Mouse (Mus musculus): ENCODE measurements at regions not wholly inside any gene's neighbourhood (a gene's known extent, or its start where the extent isn't known, plus 50 kb on each side); places are given as distances from the start of the nearest gene placed in this dataset.

GRCm38 (mm10) chr10:44747419-44747818 is 219.1 kb upstream of the Prdm1 start:
- WGBS = 80% methylated on average over 3 of the region's 3 CpGs
- H3K27me3 ChIP-seq (ENCODE audit: insufficient read depth, low read length) = no peaks in the 10 kb centered on the region
- no peaks in the 10 kb centered on the region for H3K9me3 ChIP-seq (ENCODE audit: low read length)

GRCm38 (mm10) chr10:44744221-44744620 is 215.9 kb upstream of the Prdm1 start:
- no peaks in the 10 kb centered on the region for H3K36me3 ChIP-seq (ENCODE audit: insufficient read depth, low read length)
- ATAC-seq (no peak), DNase-seq (ENCODE audit: low spot score) (no peak)
- WGBS = 41% methylated on average over 2 of the region's 2 CpGs
- H3K9me3 ChIP-seq (ENCODE audit: low read length) = no peaks in the 10 kb centered on the region
- H3K4me2 ChIP-seq (ENCODE audit: low read depth, low read length) = no peak overlapping the region
- H3K4me1 ChIP-seq (ENCODE audit: insufficient read depth, low read length) = no peaks in the 10 kb centered on the region
- H3K27ac ChIP-seq = no peak overlapping the region
- no peak overlapping the region for H3K9ac ChIP-seq (replicated peaks; ENCODE audit: low read length)
- H3K4me3 ChIP-seq (ENCODE audit: low read length) = no peak overlapping the region
- no peaks in the 10 kb centered on the region for H3K27me3 ChIP-seq (ENCODE audit: insufficient read depth, low read length)
- TF ChIP-seq CTCF (IDR thresholded peaks at IDR 0.05; ENCODE audit: low read depth) = no peak

More at GRCm38 (mm10) chr10:44747419-44747818, 219.1 kb upstream of the Prdm1 start:
- no peaks in the 10 kb centered on the region for H3K36me3 ChIP-seq (ENCODE audit: insufficient read depth, low read length)
- no peak overlapping the region for H3K4me2 ChIP-seq (ENCODE audit: low read depth, low read length)
- no peak overlapping the region for H3K4me3 ChIP-seq (ENCODE audit: low read length)
- DNase-seq (ENCODE audit: low spot score) (no peak), ATAC-seq (no peak)
- no peak overlapping the region for H3K9ac ChIP-seq (replicated peaks; ENCODE audit: low read length)
- H3K4me1 ChIP-seq (ENCODE audit: insufficient read depth, low read length) = no peaks in the 10 kb centered on the region
- H3K27ac ChIP-seq = no peak overlapping the region
- no peak for TF ChIP-seq CTCF (IDR thresholded peaks at IDR 0.05; ENCODE audit: low read depth)

GRCm38 (mm10) chr10:44733641-44734040 is 205.3 kb upstream of the Prdm1 start:
- Histone ChIP-seq H3K4me2 (ENCODE audit: low read depth, low read length) (no peak overlapping the region), H3K4me1 (ENCODE audit: insufficient read depth, low read length) (no peaks in the 10 kb centered on the region), H3K9me3 (ENCODE audit: low read length) (no peaks in the 10 kb centered on the region), H3K9ac (replicated peaks; ENCODE audit: low read length) (no peak overlapping the region), H3K27me3 (ENCODE audit: insufficient read depth, low read length) (no peaks in the 10 kb centered on the region), H3K4me3 (ENCODE audit: low read length) (no peak overlapping the region), H3K36me3 (ENCODE audit: insufficient read depth, low read length) (no peaks in the 10 kb centered on the region), H3K27ac (no peak overlapping the region)
- no peak for DNase-seq (ENCODE audit: low spot score)
- TF ChIP-seq CTCF (IDR thresholded peaks at IDR 0.05; ENCODE audit: low read depth) = no peak
- no peak for ATAC-seq
- 91% methylated on average over 5 of the region's 5 CpGs for WGBS

- H3K4me2 ChIP-seq (ENCODE audit: low read depth, low read length) = no peak overlapping the region
- ATAC-seq = no peak
- no peaks in the 10 kb centered on the region for H3K36me3 ChIP-seq (ENCODE audit: insufficient read depth, low read length)
- H3K27ac ChIP-seq = no peak overlapping the region
- no peak overlapping the region for H3K4me3 ChIP-seq (ENCODE audit: low read length)
- H3K27me3 ChIP-seq (ENCODE audit: insufficient read depth, low read length) = no peaks in the 10 kb centered on the region
- no peak overlapping the region for H3K9ac ChIP-seq (replicated peaks; ENCODE audit: low read length)
- no peaks in the 10 kb centered on the region for H3K4me1 ChIP-seq (ENCODE audit: insufficient read depth, low read length)
- WGBS = 88% methylated on average over 8 of the region's 8 CpGs
- no peak for DNase-seq (ENCODE audit: low spot score)
- no peaks in the 10 kb centered on the region for H3K9me3 ChIP-seq (ENCODE audit: low read length)
- TF ChIP-seq CTCF (IDR thresholded peaks at IDR 0.05; ENCODE audit: low read depth) = no peak
These were observed 202.4 kb upstream of the Prdm1 start for GRCm38 (mm10) chr10:44730721-44731120.

- ATAC-seq (no peak), DNase-seq (ENCODE audit: low spot score) (no peak)
- Histone ChIP-seq H3K4me2 (ENCODE audit: low read depth, low read length) (no peak overlapping the region), H3K27ac (no peak overlapping the region), H3K9me3 (ENCODE audit: low read length) (no peaks in the 10 kb centered on the region), H3K4me3 (ENCODE audit: low read length) (no peak overlapping the region), H3K27me3 (ENCODE audit: insufficient read depth, low read length) (no peaks in the 10 kb centered on the region), H3K4me1 (ENCODE audit: insufficient read depth, low read length) (no peaks in the 10 kb centered on the region), H3K36me3 (ENCODE audit: insufficient read depth, low read length) (no peaks in the 10 kb centered on the region), H3K9ac (replicated peaks; ENCODE audit: low read length) (no peak overlapping the region)
- WGBS = 79% methylated on average over 4 of the region's 4 CpGs
- no peak for TF ChIP-seq CTCF (IDR thresholded peaks at IDR 0.05; ENCODE audit: low read depth)
These were observed 200.7 kb upstream of the Prdm1 start for GRCm38 (mm10) chr10:44728963-44729362.

GRCm38 (mm10) chr10:44724575-44724974 is 196.3 kb upstream of the Prdm1 start:
- Histone ChIP-seq H3K27ac (no peak overlapping the region), H3K9ac (replicated peaks; ENCODE audit: low read length) (no peak overlapping the region), H3K27me3 (ENCODE audit: insufficient read depth, low read length) (no peaks in the 10 kb centered on the region), H3K9me3 (ENCODE audit: low read length) (no peaks in the 10 kb centered on the region), H3K4me1 (ENCODE audit: insufficient read depth, low read length) (no peaks in the 10 kb centered on the region), H3K36me3 (ENCODE audit: insufficient read depth, low read length) (no peaks in the 10 kb centered on the region), H3K4me2 (ENCODE audit: low read depth, low read length) (no peak overlapping the region), H3K4me3 (ENCODE audit: low read length) (no peak overlapping the region)
- WGBS = 66% methylated on average over 3 of the region's 3 CpGs
- ATAC-seq (no peak), DNase-seq (ENCODE audit: low spot score) (no peak)
- TF ChIP-seq CTCF (IDR thresholded peaks at IDR 0.05; ENCODE audit: low read depth) = no peak

GRCm38 (mm10) chr10:44723845-44724244 is 195.5 kb upstream of the Prdm1 start:
- Histone ChIP-seq H3K4me3 (ENCODE audit: low read length) (no peak overlapping the region), H3K9me3 (ENCODE audit: low read length) (no peaks in the 10 kb centered on the region), H3K27me3 (ENCODE audit: insufficient read depth, low read length) (no peaks in the 10 kb centered on the region), H3K4me2 (ENCODE audit: low read depth, low read length) (no peak overlapping the region), H3K9ac (replicated peaks; ENCODE audit: low read length) (no peak overlapping the region), H3K36me3 (ENCODE audit: insufficient read depth, low read length) (no peaks in the 10 kb centered on the region), H3K4me1 (ENCODE audit: insufficient read depth, low read length) (no peaks in the 10 kb centered on the region), H3K27ac (no peak overlapping the region)
- no peak for ATAC-seq
- TF ChIP-seq CTCF (IDR thresholded peaks at IDR 0.05; ENCODE audit: low read depth) = no peak
- no peak for DNase-seq (ENCODE audit: low spot score)
- 45% methylated on average over 1 of the region's 1 CpGs for WGBS

All from hindbrain, postnatal 0 days (tissue).